Mouse (Mus musculus) Patski (cell line): Measurements from ENCODE around the gene S100a16. TPM values are rescaled to one million over a fixed set of nuclear protein-coding genes. Genes with fewer than 3 reads are reported as not detected.

ENCODE experiments used
- ATAC-seq: fragments of 100-300 bp; one replicate; pipeline ENCODE4 v1.8.0; 2021
- CTCF ChIA-PET: fragments of 350-600 bp; sonication (Branson Sonifier 250); formaldehyde crosslinking; loops from one replicate; lab custom pipeline; 2022; ENCODE audit warnings: inconsistent platforms; lab: Charles Lee
- POLR2A ChIA-PET: fragments of 350-600 bp; sonication (Branson Sonifier 250); formaldehyde crosslinking; loops from one replicate; lab custom pipeline; 2022; ENCODE audit warnings: antibody characterized with exemption, inconsistent platforms; lab: Charles Lee
- DNase-seq: peaks from one replicate; pipeline ENCODE4 v3.0.0-alpha.2; 2011; ENCODE audit warnings: low read depth, low spot score
- H3K27me3 ChIP-seq: fragments of 371-371 bp; one replicate; pipeline ENCODE4 v1.5.1; 2021
- CTCF ChIP-seq: fragments of 100-300 bp; IDR thresholded peaks from one replicate; pipeline ENCODE4 v1.5.1; 2021
- in situ Hi-C: fragments of 300-500 bp; cut with MboI; formaldehyde crosslinking; loops from 3 replicates; pipeline ENCODE4 v1.11.1; 2018; ENCODE audit warnings: low pct_unique_long_range_greater_than_20kb, mixed read lengths
- polyA plus RNA-seq: library from polyadenylated mRNA; unstranded; gene quantifications from one replicate; pipeline ENCODE4 v1.2.3, GENCODE M21; 2021

Gene S100a16
- polyA plus RNA-seq, 1 experiment from 2014 or later = 164 TPM

DNA sequence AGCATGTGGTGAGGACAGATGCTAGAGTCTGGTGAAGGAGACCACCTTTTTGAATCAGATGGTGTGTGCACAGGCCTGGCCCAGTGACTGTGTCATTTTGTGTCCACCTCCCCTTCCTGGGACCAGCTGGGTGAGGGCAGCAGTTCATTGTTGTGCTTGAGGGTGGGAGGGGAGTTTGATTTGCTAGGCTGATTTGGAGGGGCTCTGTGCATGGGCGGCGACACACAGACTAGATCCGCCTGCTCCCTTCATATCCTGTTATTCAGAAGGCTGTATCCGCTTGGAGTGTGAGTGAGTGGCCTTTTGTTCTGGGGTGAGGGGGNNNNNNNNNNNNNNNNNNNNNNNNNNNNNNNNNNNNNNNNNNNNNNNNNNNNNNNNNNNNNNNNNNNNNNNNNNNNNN, 3.9 kb downstream of the S100a16 start:
- POLR2A ChIA-PET = interaction anchor here (0.6 kb wide), 1 partner anchor 9 kb away, joined by 3 read pairs; no protein-coding TSS in a partner anchor
- in situ Hi-C loops = no loop called here
- no peak for DNase-seq
- ATAC-seq = no peak
- CTCF ChIA-PET = interaction anchor here (0.9 kb wide), 1 partner anchor 40 kb away, joined by 3 read pairs; no protein-coding TSS in a partner anchor
- no peaks in the 10 kb centered on the region for H3K27me3 ChIP-seq
- TF ChIP-seq CTCF = no peak

DNA sequence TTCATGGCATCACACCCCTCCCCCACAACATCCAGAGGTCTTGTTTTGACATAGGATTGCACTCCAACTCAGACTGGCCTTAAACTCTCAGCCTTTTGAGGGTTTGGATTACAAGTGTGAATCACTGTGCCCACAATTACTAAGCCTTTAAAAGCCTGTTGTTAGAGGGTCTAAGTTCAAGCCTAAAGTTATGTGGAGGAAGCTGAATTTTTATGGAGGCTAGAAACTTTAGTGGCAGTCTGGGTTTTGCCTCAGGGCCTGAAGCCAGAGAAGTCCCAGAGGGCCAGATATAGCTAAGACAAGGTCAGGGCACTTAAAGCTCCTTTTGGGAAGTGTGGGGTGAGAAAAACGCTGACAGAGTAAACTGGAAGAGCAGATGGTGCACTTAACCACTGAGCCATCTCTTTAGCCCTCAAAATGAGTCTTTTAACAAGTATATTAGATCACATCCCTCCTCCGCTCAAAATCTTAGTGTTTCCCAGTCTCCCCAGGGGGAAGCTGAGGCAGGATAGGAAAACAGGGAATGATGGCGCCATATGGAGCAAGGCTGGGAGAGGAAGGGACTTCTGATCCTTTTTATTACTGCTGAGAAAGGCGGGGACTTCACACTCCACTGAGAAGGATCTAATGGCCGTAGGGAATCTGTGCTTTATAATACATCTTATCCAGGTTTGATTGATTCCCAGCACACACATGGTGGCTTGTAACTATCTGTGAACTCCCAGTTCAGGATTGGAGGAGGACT, 12.8 kb downstream of the S100a16 start:
- peak; percentile 74 for ATAC-seq
- ChIA-PET CTCF (interaction anchor here (0.9 to 3.0 kb wide), 8 partner anchors 10 to 65 kb away, joined by 3 to 10 read pairs (median 4); partner anchors contain the start of gene S100a16), POLR2A (interaction anchor here (0.5 to 1.5 kb wide), 3 partner anchors 9 to 36 kb away, joined by 3 to 4 read pairs (median 4); no protein-coding TSS in a partner anchor)
- in situ Hi-C loops = no loop called here
- TF ChIP-seq CTCF = no peak
- H3K27me3 ChIP-seq = no peaks in the 10 kb centered on the region
- peak; percentile 89 for DNase-seq

DNA sequence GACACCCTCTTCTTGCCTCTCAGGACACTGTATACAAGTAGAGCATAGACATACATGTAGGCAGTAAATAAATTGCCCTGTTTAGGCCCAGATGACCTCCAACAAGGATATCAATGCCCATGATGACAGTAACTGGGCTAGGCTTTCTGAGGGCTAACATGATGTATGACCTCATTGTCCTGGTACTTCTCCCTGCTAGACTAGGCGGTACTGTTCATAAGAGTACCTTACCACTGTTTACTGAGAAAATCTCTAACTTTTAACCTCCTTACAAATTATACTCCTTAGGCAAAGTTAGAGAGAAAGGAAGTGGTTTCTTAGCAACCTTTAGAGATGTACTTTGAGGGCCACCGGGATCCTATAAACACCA, 13.4 kb downstream of the S100a16 start:
- ChIA-PET CTCF (interaction anchor here (0.9 to 1.6 kb wide), 4 partner anchors 25 to 65 kb away, joined by 3 to 4 read pairs (median 4); no protein-coding TSS in a partner anchor), POLR2A (no interaction called here)
- TF ChIP-seq CTCF = no peak
- DNase-seq (no peak), ATAC-seq (no peak)
- in situ Hi-C loops = no loop called here
- H3K27me3 ChIP-seq = no peaks in the 10 kb centered on the region

DNA sequence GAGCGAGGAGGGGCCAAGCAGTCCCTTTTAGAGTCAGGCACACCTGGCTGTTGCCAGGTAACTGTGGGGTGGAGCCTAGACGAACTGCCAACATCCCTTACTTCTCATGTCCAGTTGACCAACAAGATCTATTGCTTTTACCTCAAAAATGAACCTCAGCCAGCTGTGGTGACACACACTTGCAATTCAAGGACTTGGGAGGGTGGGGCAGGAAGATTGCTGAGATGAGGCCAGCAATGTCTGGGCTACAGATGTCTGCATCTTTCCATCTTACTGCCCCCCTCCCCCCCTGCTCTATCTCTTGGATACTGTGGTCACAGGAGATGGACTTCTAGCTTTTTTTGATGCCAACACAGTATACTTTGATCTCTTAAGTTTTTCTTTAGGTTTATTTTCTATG, 15.2 kb downstream of the S100a16 start:
- in situ Hi-C loops = no loop called here
- no peaks in the 10 kb centered on the region for H3K27me3 ChIP-seq
- ChIA-PET CTCF (interaction anchor here (0.8 to 5.1 kb wide), 3 partner anchors 8 to 23 kb away, joined by 3 to 20 read pairs (median 3); no protein-coding TSS in a partner anchor), POLR2A (no interaction called here)
- no peak for ATAC-seq
- TF ChIP-seq CTCF = no peak
- no peak for DNase-seq

DNA sequence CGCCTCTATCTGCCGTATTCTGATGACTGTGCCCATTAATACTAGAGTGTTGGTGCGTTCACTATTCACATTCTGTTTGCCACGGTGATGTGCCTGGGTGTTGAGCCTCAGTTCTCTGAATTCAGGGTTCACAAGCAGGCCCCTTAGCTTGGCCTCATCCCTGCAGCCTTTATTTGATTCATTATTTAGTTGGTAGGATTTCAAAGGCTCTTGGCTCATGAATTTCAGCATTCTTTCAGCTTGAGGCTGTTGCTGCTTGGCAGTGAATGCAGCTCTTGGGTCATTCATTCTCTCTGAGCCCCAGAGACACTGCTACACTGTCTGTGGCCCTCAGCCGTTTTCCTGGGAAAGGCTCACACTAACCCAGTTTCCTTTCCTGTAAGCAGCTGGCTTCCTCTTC, 18.9 kb downstream of the S100a16 start:
- ChIA-PET CTCF (interaction anchor here (1.0 to 5.1 kb wide), 6 partner anchors 10 to 25 kb away, joined by 3 to 20 read pairs (median 4); partner anchors contain the start of gene S100a16), POLR2A (interaction anchor here (0.7 kb wide), 1 partner anchor 10 kb away, joined by 3 read pairs; no protein-coding TSS in a partner anchor)
- DNase-seq (no peak), ATAC-seq (no peak)
- TF ChIP-seq CTCF = no peak
- in situ Hi-C loops = no loop called here
- no peaks in the 10 kb centered on the region for H3K27me3 ChIP-seq

DNA sequence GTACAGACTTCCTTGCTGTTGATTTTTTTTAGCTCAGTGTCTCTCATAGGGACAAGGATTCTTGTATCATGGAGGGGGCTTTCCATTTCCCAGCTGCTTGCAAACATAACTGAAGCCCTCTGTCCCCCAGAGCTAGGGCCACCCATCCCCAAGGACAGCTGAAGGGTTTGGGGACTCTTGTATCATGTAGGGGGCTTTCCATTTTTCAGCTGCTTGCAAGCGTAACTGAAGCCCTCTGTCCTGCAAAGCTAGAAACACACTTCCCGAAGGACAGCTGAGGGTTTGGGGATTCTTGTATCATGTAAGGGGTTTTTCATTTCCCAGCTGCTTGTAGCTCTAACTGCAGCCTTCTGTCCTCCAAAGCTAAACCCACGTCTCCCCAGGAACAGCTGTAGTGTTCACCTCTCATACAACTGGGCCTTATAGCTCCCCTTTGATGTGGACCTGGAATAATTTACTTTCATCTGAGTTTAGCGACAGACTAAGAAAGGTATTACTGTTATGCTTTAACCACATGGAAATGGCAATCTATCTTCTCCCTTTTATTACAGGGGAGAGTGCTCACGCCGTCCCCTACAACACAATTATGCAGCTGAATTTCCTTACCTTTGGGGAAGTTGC, 23.1 kb downstream of the S100a16 start, which contains the start of gene S100a3:
TSS of gene S100a3 (plus strand) at position 571 of the 621 bp plus-strand sequence.
- peaks cover 4% of the 10 kb centered on the region for H3K27me3 ChIP-seq
- POLR2A ChIA-PET = no interaction called here
- TF ChIP-seq CTCF = no peak
- ATAC-seq (no peak), DNase-seq (no peak)
- in situ Hi-C loops = no loop called here
- CTCF ChIA-PET = interaction anchor here (0.9 to 3.3 kb wide), 7 partner anchors 11 to 92 kb away, joined by 3 to 17 read pairs (median 4); partner anchors contain the start of gene S100a14

DNA sequence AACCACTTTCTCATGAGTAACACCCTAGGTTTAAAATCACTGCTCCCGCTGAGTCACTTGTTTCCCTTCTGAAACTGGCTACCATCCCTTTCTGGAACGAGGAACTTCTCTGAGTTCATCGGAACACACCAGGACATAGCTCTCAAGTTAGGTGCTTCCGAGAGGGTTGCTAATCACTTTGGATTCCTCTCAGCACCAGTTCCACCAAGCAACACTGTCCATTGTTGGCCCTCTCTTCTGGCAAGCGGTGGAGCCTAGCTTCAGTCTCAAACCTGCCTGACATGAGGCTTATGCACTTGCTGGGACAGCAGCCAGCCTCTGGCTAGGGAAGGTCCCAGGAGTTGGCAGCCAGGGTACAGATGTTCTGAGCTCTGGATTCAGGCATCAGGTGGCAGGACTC, 37.6 kb downstream of the S100a16 start:
- ChIA-PET POLR2A (no interaction called here), CTCF (interaction anchor here (1.0 to 34.1 kb wide), 10 partner anchors 8 to 135 kb away, joined by 3 to 615 read pairs (median 6); partner anchors contain the start of genes Gm42674, S100a16, S100a3 and S100a4)
- no peaks in the 10 kb centered on the region for H3K27me3 ChIP-seq
- ATAC-seq = peak; percentile 60
- in situ Hi-C loops = no loop called here
- peak; percentile 87 for DNase-seq
- no peak for TF ChIP-seq CTCF

DNA sequence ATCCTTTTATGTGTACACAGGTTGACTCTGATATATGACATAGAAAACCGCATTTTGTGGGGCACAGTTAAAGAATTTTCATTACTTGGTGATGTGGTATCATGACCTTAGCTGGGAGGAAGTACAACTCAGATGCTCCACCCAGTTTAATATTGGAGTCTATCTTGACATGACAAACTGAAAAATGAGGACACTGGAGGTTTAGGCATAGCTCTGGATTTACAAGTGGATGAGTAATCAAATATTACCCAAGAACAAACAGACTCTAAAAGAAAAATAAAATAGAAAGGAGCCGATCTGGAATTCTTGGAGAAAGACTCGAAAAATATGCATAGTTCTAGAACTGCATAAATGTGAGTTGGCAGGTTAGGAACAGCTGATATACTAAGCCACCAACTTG, 38.3 kb downstream of the S100a16 start:
- CTCF ChIA-PET = interaction anchor here (1.0 to 34.1 kb wide), 11 partner anchors 8 to 135 kb away, joined by 3 to 615 read pairs (median 6); partner anchors contain the start of genes Gm42674, S100a14, S100a16 and S100a3
- ATAC-seq (no peak), DNase-seq (no peak)
- H3K27me3 ChIP-seq = no peaks in the 10 kb centered on the region
- in situ Hi-C loops = no loop called here
- POLR2A ChIA-PET = no interaction called here
- no peak for TF ChIP-seq CTCF

DNA sequence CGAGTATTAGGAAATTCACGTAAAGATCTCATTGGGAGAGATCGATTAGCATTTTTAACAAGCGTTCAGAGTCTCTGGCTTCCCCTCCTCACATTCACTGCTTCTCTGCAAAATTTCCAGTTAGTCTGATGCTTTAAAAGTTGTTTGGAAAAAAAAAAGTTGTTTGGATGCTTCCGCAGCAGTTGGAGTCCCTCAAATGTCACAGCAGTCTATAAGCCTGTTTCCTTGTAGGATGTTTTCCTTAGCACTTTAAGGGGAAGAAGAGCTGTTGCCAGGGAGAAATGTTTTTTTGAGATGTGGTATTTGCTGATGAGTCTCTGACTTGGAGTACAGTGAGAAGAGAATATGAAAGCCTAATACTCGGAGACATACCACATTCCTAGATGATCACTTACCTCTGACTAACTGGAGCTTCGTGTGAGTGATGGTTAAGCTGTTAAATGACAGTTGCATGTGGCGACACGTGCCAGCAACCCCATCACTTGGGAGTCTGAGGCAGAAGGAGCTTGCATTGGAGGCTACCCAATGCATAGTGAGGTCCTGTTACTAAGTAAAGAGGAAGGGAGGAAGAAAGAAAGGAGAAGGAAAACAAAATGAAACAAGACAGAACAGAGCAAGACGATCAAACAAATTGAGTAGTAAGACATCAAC, 39.4 kb downstream of the S100a16 start:
- ChIA-PET CTCF (interaction anchor here (1.5 to 34.1 kb wide), 4 partner anchors 10 to 31 kb away, joined by 3 to 615 read pairs (median 14); partner anchors contain the start of genes Gm42674, S100a3, S100a4 and S100a5), POLR2A (no interaction called here)
- in situ Hi-C loops = no loop called here
- DNase-seq (no peak), ATAC-seq (no peak)
- no peaks in the 10 kb centered on the region for H3K27me3 ChIP-seq
- no peak for TF ChIP-seq CTCF

DNA sequence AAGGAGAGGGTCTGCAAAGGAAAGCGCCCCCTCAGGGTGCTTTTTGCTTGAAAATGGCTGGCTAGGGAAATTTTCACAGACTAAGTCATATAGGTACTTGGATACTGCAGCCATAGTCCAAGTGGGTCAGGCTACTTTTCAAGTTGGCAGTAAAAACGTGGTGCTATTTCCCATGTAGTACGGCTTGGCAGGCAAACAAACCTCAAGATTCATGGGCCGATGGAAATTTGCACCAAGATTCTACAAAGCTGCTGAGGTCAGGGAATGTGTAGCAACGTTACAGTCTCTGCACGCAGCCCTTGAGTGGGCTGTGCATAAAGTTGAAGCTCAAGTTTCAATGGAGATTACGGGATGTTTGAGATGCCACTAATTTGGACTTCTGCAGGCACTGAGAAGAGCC, 42.4 kb downstream of the S100a16 start:
- no peaks in the 10 kb centered on the region for H3K27me3 ChIP-seq
- ChIA-PET POLR2A (no interaction called here), CTCF (interaction anchor here (1.0 to 34.1 kb wide), 7 partner anchors 18 to 74 kb away, joined by 3 to 615 read pairs (median 4); partner anchors contain the start of genes Gm42674, S100a14, S100a4 and S100a5)
- no peak for ATAC-seq
- no peak for TF ChIP-seq CTCF
- in situ Hi-C loops = no loop called here
- no peak for DNase-seq
